Mouse (Mus musculus): ENCODE results near the gene Irf6. TPM values are rescaled to one million over a fixed set of nuclear protein-coding genes. Genes with fewer than 3 reads are reported as not detected.

Irf6 gene
- polyA plus RNA-seq, 1 experiment from 2014 or later: 18.6 TPM

DNA sequence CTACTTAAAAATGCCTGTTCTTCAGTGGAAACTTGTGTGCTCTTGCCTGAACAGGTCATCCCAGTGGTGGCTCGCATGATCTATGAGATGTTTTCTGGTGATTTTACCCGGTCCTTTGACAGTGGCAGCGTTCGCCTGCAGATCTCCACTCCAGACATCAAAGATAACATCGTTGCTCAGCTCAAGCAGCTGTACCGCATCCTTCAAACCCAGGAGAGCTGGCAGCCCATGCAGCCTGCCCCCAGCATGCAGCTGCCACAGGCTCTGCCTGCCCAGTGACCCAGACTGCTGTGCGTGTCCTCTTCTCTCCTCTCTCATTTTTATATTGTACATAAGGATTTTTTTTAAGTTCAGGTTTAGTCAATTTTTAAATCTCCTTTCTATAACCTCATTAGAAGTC lies 16.3 kb downstream of the Irf6 start:
- H3K9me3 ChIP-seq (ENCODE audit: low read length): no peaks in the 10 kb centered on the region
- no peak overlapping the region for H3K4me3 ChIP-seq (ENCODE audit: low read length)
- no peak overlapping the region for H3K4me2 ChIP-seq (replicated peaks; ENCODE audit: low read depth, low read length)
- H3K36me3 ChIP-seq (ENCODE audit: insufficient read depth, low read length): no peaks in the 10 kb centered on the region
- no peak overlapping the region for H3K27ac ChIP-seq (ENCODE audit: low read length)
- H3K27me3 ChIP-seq (ENCODE audit: insufficient read depth, low read length): no peaks in the 10 kb centered on the region
- H3K4me1 ChIP-seq (ENCODE audit: insufficient read depth, low read length): peaks cover 10% of the 10 kb centered on the region
- H3K9ac ChIP-seq (replicated peaks; ENCODE audit: low read length): no peak overlapping the region
- WGBS: 78% methylated on average over 7 of the region's 7 CpGs
- no peak for ATAC-seq (ENCODE audit: low FRiP score, low TSS enrichment)

DNA sequence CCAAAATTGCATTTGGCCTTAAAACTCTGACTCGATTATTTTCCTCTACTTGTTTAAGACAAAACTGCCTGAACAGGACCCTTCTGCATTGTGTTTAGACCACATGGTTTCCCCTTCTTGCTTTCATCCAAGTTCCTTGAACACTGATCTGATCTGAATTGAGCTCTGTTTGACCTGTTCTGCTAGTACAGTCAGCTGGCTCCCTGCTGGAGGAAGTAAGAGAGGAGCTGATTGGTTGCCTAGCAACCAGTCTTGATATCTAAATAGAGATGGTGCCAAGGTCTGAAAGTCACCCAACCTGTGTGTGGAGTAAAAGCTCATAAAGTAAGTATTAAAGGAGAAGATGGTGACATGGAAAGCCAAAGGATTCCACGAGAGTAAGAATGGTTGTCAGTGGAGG lies 16.9 kb downstream of the Irf6 start:
- Histone ChIP-seq H3K36me3 (ENCODE audit: insufficient read depth, low read length) (no peaks in the 10 kb centered on the region), H3K27me3 (ENCODE audit: insufficient read depth, low read length) (no peaks in the 10 kb centered on the region), H3K4me1 (ENCODE audit: insufficient read depth, low read length) (peaks cover 13% of the 10 kb centered on the region), H3K4me3 (ENCODE audit: low read length) (no peak overlapping the region), H3K27ac (ENCODE audit: low read length) (no peak overlapping the region), H3K9me3 (ENCODE audit: low read length) (no peaks in the 10 kb centered on the region), H3K4me2 (replicated peaks; ENCODE audit: low read depth, low read length) (no peak overlapping the region), H3K9ac (replicated peaks; ENCODE audit: low read length) (no peak overlapping the region)
- WGBS: 66% methylated on average over 2 of the region's 2 CpGs
- no peak for ATAC-seq (ENCODE audit: low FRiP score, low TSS enrichment)

DNA sequence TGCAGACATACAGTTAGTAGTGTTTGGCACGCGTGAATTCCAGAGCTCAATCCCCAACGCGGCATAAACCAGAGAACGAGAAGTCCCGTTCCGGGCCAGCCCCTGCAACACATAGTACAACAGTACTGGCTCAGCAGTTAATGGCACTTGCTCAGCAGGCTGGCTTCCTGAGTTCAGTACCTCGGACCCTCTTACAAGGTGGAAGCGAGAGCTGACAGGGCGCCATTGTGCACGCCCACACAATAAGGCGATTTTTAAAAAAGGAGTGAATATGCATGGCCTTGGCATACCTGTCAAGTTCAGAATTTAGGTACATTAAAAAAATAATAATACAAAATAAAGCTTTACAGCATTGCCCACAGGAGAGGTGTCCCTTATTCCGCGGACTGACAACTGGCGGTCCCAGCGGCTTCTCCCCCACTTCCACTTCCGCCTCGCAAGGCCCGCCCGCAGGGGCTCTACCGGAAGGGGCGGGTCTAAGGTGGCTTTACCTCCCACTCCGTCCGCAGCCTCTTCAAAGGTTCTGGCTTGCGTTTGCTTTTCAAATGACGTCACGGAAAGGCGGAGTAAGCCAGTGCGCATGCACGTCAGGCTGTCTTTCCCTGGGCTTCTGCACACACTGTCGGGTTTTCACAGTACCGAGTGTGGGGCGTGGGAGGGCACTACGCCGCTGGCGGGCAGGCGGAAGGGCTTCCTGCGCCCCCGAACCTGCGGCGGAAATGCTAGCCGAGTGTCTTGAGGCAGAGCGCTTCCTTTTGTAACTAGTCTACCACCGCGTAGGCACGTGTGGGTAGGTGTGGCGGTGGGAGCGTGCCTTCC lies 20.3 kb downstream of the Irf6 start:
- peak; percentile 98 for ATAC-seq (ENCODE audit: low FRiP score, low TSS enrichment)
- Histone ChIP-seq H3K27ac (ENCODE audit: low read length) (peak overlapping the region; percentile 86), H3K4me3 (ENCODE audit: low read length) (peak overlapping the region; percentile 81), H3K9me3 (ENCODE audit: low read length) (no peaks in the 10 kb centered on the region), H3K4me1 (ENCODE audit: insufficient read depth, low read length) (peaks cover 13% of the 10 kb centered on the region), H3K36me3 (ENCODE audit: insufficient read depth, low read length) (no peaks in the 10 kb centered on the region), H3K9ac (replicated peaks; ENCODE audit: low read length) (peak overlapping the region; percentile 86), H3K4me2 (replicated peaks; ENCODE audit: low read depth, low read length) (peak overlapping the region; percentile 80), H3K27me3 (ENCODE audit: insufficient read depth, low read length) (no peaks in the 10 kb centered on the region)
- WGBS: under 1% methylated on average over 48 of the region's 48 CpGs

DNA sequence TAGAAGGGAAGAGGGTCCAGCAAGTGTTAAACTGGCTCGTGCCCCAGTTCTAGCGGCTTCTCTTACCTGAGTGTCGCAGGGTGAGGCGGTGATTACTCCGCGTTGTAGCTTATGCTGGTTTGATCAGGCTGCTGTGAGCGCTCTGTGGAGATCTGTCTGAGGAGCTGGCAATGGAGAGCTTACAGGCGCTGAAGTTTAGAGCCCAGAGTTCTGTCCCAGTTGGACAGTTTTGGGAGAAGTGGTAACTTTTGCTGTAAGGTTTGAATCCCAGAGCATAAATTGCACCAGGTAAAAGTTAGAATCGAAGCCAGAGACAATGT lies 20.9 kb downstream of the Irf6 start:
- H3K9ac ChIP-seq (replicated peaks; ENCODE audit: low read length): peak overlapping the region; percentile 83
- H3K4me1 ChIP-seq (ENCODE audit: insufficient read depth, low read length): peaks cover 13% of the 10 kb centered on the region
- no peaks in the 10 kb centered on the region for H3K27me3 ChIP-seq (ENCODE audit: insufficient read depth, low read length)
- peak overlapping the region; percentile 81 for H3K4me3 ChIP-seq (ENCODE audit: low read length)
- peak overlapping the region; percentile 80 for H3K4me2 ChIP-seq (replicated peaks; ENCODE audit: low read depth, low read length)
- WGBS: 20% methylated on average over 9 of the region's 9 CpGs
- H3K27ac ChIP-seq (ENCODE audit: low read length): peak overlapping the region; percentile 86
- no peaks in the 10 kb centered on the region for H3K9me3 ChIP-seq (ENCODE audit: low read length)
- H3K36me3 ChIP-seq (ENCODE audit: insufficient read depth, low read length): no peaks in the 10 kb centered on the region
- peak; percentile 60; the same call in 1 of the 2 replicates for ATAC-seq (ENCODE audit: low FRiP score, low TSS enrichment)

DNA sequence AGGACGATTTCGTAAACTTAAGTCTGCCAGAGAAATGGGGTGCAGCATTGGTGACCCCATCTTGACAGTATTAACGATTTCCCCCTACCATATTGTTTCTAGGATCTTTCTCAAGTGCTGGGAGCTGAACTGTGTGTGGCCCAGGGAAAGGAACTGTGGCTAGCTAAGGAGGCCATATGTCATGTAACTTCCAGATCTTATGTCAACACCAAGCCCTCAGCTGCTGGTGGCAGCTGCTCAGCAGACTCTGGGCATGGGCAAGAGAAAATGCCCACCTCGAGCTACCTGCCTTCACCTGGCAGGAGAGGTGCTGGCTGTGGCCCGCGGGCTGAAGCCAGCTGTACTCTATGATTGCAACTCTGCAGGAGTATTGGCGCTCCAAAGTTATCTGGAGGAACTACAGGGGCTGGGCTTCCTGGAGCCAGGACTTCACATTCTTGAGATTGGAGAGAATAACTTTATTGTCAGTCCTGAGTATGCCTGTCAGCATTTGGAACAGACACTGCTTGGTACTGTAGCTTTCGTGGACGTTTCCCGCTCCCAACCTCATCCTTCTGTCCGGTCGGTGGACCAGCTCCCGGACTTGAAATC lies 21.3 kb downstream of the Irf6 start:
- H3K27me3 ChIP-seq (ENCODE audit: insufficient read depth, low read length): no peaks in the 10 kb centered on the region
- H3K27ac ChIP-seq (ENCODE audit: low read length): peak overlapping the region; percentile 86
- no peaks in the 10 kb centered on the region for H3K9me3 ChIP-seq (ENCODE audit: low read length)
- peak overlapping the region; percentile 81 for H3K4me3 ChIP-seq (ENCODE audit: low read length)
- H3K9ac ChIP-seq (replicated peaks; ENCODE audit: low read length): peak overlapping the region; percentile 83
- H3K4me2 ChIP-seq (replicated peaks; ENCODE audit: low read depth, low read length): peak overlapping the region; percentile 80
- H3K4me1 ChIP-seq (ENCODE audit: insufficient read depth, low read length): peaks cover 13% of the 10 kb centered on the region
- H3K36me3 ChIP-seq (ENCODE audit: insufficient read depth, low read length): no peaks in the 10 kb centered on the region
- no peak for ATAC-seq (ENCODE audit: low FRiP score, low TSS enrichment)
- WGBS: 82% methylated on average over 13 of the region's 13 CpGs

DNA sequence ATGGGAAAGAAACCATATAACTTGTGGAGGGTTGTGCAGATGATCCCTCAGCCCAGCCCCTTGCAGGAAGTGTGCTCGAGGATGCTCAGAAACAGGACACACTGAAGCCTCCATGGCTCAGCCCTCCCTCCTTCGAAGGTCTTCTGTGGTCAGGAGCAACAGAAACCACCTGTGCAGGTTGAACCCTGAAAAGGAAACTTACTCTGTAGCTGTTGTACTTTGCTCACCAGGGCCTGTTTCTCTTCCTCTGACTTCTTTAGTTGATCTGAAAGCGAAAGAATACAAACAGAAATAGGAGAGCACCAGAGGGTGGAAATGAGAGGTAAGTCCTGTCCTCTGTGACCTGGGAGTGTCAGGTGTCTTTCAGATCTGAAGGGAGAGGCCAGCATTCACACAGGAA lies 28.2 kb downstream of the Irf6 start:
- no peaks in the 10 kb centered on the region for H3K4me1 ChIP-seq (ENCODE audit: insufficient read depth, low read length)
- ATAC-seq (ENCODE audit: low FRiP score, low TSS enrichment): no peak
- no peak overlapping the region for H3K27ac ChIP-seq (ENCODE audit: low read length)
- no peaks in the 10 kb centered on the region for H3K27me3 ChIP-seq (ENCODE audit: insufficient read depth, low read length)
- no peak overlapping the region for H3K4me3 ChIP-seq (ENCODE audit: low read length)
- H3K4me2 ChIP-seq (replicated peaks; ENCODE audit: low read depth, low read length): no peak overlapping the region
- no peaks in the 10 kb centered on the region for H3K36me3 ChIP-seq (ENCODE audit: insufficient read depth, low read length)
- no peak overlapping the region for H3K9ac ChIP-seq (replicated peaks; ENCODE audit: low read length)
- WGBS: 74% methylated on average over 3 of the region's 3 CpGs
- H3K9me3 ChIP-seq (ENCODE audit: low read length): no peaks in the 10 kb centered on the region

DNA sequence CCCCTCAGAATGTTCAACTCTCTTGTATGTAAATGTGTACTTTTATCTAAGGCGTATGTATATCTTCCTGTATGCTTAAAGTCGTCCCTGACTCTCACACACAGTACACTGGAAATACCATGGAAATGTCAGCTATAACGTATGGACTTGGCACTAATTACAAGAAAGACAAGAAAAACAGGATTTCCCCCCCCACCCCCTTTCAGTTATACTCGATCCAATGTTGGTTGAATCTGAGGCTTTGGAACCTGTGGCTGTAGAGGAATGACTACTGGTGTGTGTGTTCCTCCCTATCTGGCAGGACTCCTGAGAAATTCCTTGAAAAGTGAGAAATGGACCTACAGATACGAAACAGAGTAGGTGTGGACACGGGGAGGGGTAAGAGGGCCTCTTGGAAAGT lies 35.3 kb downstream of the Irf6 start:
- no peak overlapping the region for H3K4me2 ChIP-seq (replicated peaks; ENCODE audit: low read depth, low read length)
- H3K27me3 ChIP-seq (ENCODE audit: insufficient read depth, low read length): no peaks in the 10 kb centered on the region
- no peaks in the 10 kb centered on the region for H3K9me3 ChIP-seq (ENCODE audit: low read length)
- no peak for ATAC-seq (ENCODE audit: low FRiP score, low TSS enrichment)
- H3K36me3 ChIP-seq (ENCODE audit: insufficient read depth, low read length): no peaks in the 10 kb centered on the region
- WGBS: 64% methylated on average over 6 of the region's 6 CpGs
- H3K9ac ChIP-seq (replicated peaks; ENCODE audit: low read length): no peak overlapping the region
- peak overlapping the region; percentile 77; the same call in 1 of the 2 replicates for H3K27ac ChIP-seq (ENCODE audit: low read length)
- H3K4me1 ChIP-seq (ENCODE audit: insufficient read depth, low read length): peaks cover 24% of the 10 kb centered on the region
- no peak overlapping the region for H3K4me3 ChIP-seq (ENCODE audit: low read length)

DNA sequence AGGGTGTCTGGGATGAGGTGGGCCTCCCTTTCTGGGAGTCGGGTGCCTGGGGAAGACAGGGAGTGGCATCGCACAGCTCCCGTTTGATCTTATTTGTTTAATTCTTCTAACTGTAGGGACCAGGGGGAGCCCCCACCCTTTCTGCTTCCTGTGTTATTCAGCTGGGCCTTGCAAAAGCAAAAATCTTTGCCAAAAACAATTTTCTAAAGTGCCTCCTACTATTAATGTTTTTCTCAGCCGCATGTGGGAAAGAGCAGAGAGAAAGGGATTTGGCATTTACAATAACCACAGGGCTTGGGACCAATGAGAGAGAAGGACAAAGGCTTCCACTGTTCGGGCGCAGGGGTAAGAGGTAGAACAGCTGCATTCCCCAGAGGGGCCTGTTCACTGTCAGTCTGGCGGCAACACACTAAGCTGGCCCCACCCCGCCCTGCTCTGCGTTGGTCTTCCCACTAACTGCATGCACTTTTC lies 36.3 kb downstream of the Irf6 start:
- Histone ChIP-seq H3K9me3 (ENCODE audit: low read length) (no peaks in the 10 kb centered on the region), H3K36me3 (ENCODE audit: insufficient read depth, low read length) (no peaks in the 10 kb centered on the region), H3K4me2 (replicated peaks; ENCODE audit: low read depth, low read length) (no peak overlapping the region; the same call in 1 of the 2 replicates), H3K9ac (replicated peaks; ENCODE audit: low read length) (no peak overlapping the region), H3K27me3 (ENCODE audit: insufficient read depth, low read length) (no peaks in the 10 kb centered on the region), H3K4me1 (ENCODE audit: insufficient read depth, low read length) (peaks cover 24% of the 10 kb centered on the region), H3K27ac (ENCODE audit: low read length) (peak overlapping the region; percentile 77), H3K4me3 (ENCODE audit: low read length) (no peak overlapping the region)
- WGBS: 36% methylated on average over 9 of the region's 9 CpGs
- ATAC-seq (ENCODE audit: low FRiP score, low TSS enrichment): peak; percentile 94

DNA sequence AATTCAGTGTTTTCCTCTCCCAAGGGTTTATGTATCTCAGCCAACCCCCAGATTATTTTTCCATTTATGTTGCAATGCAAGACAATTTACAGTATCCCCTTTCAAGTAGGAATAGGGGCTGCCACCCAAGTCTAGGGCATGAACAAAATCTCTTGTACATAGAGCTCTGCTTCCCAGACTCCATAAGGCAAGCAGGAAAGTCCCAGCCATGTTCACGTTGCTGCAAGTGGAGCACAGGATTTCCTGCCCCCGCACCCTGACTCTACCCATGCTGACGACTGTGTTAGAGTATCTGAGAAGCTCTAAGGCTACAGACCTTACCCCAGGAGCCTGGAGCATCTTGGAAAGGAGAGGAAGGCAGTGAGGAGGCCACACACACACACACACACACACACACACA lies 36.9 kb downstream of the Irf6 start:
- no peaks in the 10 kb centered on the region for H3K27me3 ChIP-seq (ENCODE audit: insufficient read depth, low read length)
- ATAC-seq (ENCODE audit: low FRiP score, low TSS enrichment): no peak
- no peak overlapping the region for H3K9ac ChIP-seq (replicated peaks; ENCODE audit: low read length)
- WGBS: 49% methylated on average over 3 of the region's 3 CpGs
- no peaks in the 10 kb centered on the region for H3K36me3 ChIP-seq (ENCODE audit: insufficient read depth, low read length)
- H3K9me3 ChIP-seq (ENCODE audit: low read length): no peaks in the 10 kb centered on the region
- peak overlapping the region; percentile 77 for H3K27ac ChIP-seq (ENCODE audit: low read length)
- no peak overlapping the region for H3K4me3 ChIP-seq (ENCODE audit: low read length)
- H3K4me2 ChIP-seq (replicated peaks; ENCODE audit: low read depth, low read length): no peak overlapping the region
- peaks cover 24% of the 10 kb centered on the region for H3K4me1 ChIP-seq (ENCODE audit: insufficient read depth, low read length)

DNA sequence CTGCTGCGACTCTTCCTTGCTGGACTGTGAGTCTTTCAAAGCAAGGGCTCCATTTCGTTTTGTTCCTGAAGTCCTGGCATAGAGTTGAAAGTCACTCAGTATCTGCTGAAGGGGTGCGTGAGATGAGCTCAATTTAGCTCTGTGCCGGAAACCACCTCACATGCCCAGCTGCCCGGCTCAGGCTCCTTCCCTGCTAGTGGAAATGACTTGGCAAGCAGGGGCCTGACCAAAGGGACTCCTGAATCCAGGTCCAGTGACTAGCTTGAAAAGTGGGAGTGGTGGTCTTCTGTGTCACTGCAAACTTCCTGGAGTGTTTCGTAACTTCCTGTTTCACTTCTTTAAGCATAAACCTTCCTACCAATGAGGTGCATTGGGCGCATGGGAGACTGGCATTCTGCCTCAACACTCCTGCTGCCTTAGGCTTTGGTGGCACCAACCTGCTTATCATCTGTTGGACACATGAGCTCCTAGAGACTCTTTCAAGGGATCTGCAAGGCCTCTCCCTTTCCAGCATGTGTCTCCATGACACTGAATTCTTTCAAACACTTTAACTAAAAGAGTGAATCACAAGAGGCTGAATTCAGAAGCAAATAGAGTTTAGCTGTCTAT lies 38.9 kb downstream of the Irf6 start:
- WGBS: 88% methylated on average over 7 of the region's 7 CpGs
- no peak for ATAC-seq (ENCODE audit: low FRiP score, low TSS enrichment)
- Histone ChIP-seq H3K4me3 (ENCODE audit: low read length) (no peak overlapping the region), H3K9me3 (ENCODE audit: low read length) (no peaks in the 10 kb centered on the region), H3K4me2 (replicated peaks; ENCODE audit: low read depth, low read length) (no peak overlapping the region), H3K27me3 (ENCODE audit: insufficient read depth, low read length) (no peaks in the 10 kb centered on the region), H3K27ac (ENCODE audit: low read length) (no peak overlapping the region), H3K36me3 (ENCODE audit: insufficient read depth, low read length) (no peaks in the 10 kb centered on the region), H3K9ac (replicated peaks; ENCODE audit: low read length) (no peak overlapping the region), H3K4me1 (ENCODE audit: insufficient read depth, low read length) (peaks cover 24% of the 10 kb centered on the region)

All from kidney, embryonic 16.5 days (tissue).